Mouse (Mus musculus): ENCODE measurements around the gene Sp2. TPM values are rescaled to one million over a fixed set of nuclear protein-coding genes. Genes with fewer than 3 reads are reported as not detected.

Gene Sp2
- total RNA-seq, 2 experiments from 2014 or later, result 4.4 to 16.1 TPM

- 0 out of 2 replicates have a peak, but pooled peaks have one; percentile 8 for ATAC-seq (replicated peaks; ENCODE audit: low FRiP score, poor library complexity, severe bottlenecking)
Measured at GRCm38 (mm10) chr11:96924861-96925260, 57.9 kb downstream of the Sp2 start.

- no peak for ATAC-seq (replicated peaks; ENCODE audit: low FRiP score, poor library complexity, severe bottlenecking)
Measured at GRCm38 (mm10) chr11:96919003-96919402, 63.8 kb downstream of the Sp2 start.

- peak; percentile 77 for ATAC-seq (replicated peaks; ENCODE audit: low FRiP score, poor library complexity, severe bottlenecking)
Measured at GRCm38 (mm10) chr11:96917415-96917814, 65.3 kb downstream of the Sp2 start.

GRCm38 (mm10) chr11:96916885-96917396 lies 65.8 kb downstream of the Sp2 start:
- ATAC-seq (replicated peaks; ENCODE audit: low FRiP score, poor library complexity, severe bottlenecking), result no peak; the same call in 1 of the 2 replicates

- peak; percentile 82 for ATAC-seq (replicated peaks; ENCODE audit: low FRiP score, poor library complexity, severe bottlenecking)
Measured at GRCm38 (mm10) chr11:96916044-96916884, 66.5 kb downstream of the Sp2 start, which contains the start of gene Cdk5rap3. Gene Cdk5rap3 (minus strand): TSS chr11:96916496.

GRCm38 (mm10) chr11:96912682-96913081 lies 70.1 kb downstream of the Sp2 start:
- ATAC-seq (replicated peaks; ENCODE audit: low FRiP score, poor library complexity, severe bottlenecking), result no peak

GRCm38 (mm10) chr11:96910003-96910402 lies 72.8 kb downstream of the Sp2 start:
- peak; percentile 80 for ATAC-seq (replicated peaks; ENCODE audit: low FRiP score, poor library complexity, severe bottlenecking)

- ATAC-seq (replicated peaks; ENCODE audit: low FRiP score, poor library complexity, severe bottlenecking), result no peak
Measured at GRCm38 (mm10) chr11:96908594-96908993, 74.2 kb downstream of the Sp2 start.

- ATAC-seq (replicated peaks; ENCODE audit: low FRiP score, poor library complexity, severe bottlenecking), result no peak
Measured at GRCm38 (mm10) chr11:96906431-96907161, 76.2 kb downstream of the Sp2 start.

Other genes starting within 250 kb of the Sp2 start
- 1.3 and 12.3 TPM in 2 replicates for gene Snx11, start 205.4 kb downstream of the Sp2 start, total RNA-seq (2015; ENCODE audit: low replicate concordance)
- gene Snx11, start 205.4 kb downstream of the Sp2 start, total RNA-seq (2017; ENCODE audit: low replicate concordance), result 10.2 and 16.3 TPM in 2 replicates
- 13.6 and 14.4 TPM in 2 replicates for gene Cbx1, start 193.8 kb downstream of the Sp2 start, total RNA-seq (2015; ENCODE audit: low replicate concordance)
- 22.0 and 32.9 TPM in 2 replicates for gene Cbx1, start 193.8 kb downstream of the Sp2 start, total RNA-seq (2017; ENCODE audit: low replicate concordance)
- 27.0 and 27.1 TPM in 2 replicates for gene Nfe2l1, start 153.0 kb downstream of the Sp2 start, total RNA-seq (2015; ENCODE audit: low replicate concordance)
- gene Nfe2l1, start 153.0 kb downstream of the Sp2 start, total RNA-seq (2017; ENCODE audit: low replicate concordance), result 26.5 and 32.5 TPM in 2 replicates
- not detected in 2 replicates for gene Copz2, start 133.1 kb downstream of the Sp2 start, total RNA-seq (2015; ENCODE audit: low replicate concordance)
- not detected in 2 replicates for gene Copz2, start 133.1 kb downstream of the Sp2 start, total RNA-seq (2017; ENCODE audit: low replicate concordance)
- gene Cdk5rap3, start 66.5 kb downstream of the Sp2 start, total RNA-seq (2015; ENCODE audit: low replicate concordance), result 6.1 and 8.6 TPM in 2 replicates
- 6.8 and 17.3 TPM in 2 replicates for gene Cdk5rap3, start 66.5 kb downstream of the Sp2 start, total RNA-seq (2017; ENCODE audit: low replicate concordance)
- gene Prr15l, start 54.9 kb downstream of the Sp2 start, total RNA-seq (2015; ENCODE audit: low replicate concordance), result not detected in 2 replicates
- gene Prr15l, start 54.9 kb downstream of the Sp2 start, total RNA-seq (2017; ENCODE audit: low replicate concordance), result 0.94 and 1.3 TPM in 2 replicates
- gene Pnpo, start 39.0 kb downstream of the Sp2 start, total RNA-seq (2015; ENCODE audit: low replicate concordance), result 231 and 288 TPM in 2 replicates
- gene Pnpo, start 39.0 kb downstream of the Sp2 start, total RNA-seq (2017; ENCODE audit: low replicate concordance), result 381 and 405 TPM in 2 replicates
- gene Sp6, start 30.4 kb upstream of the Sp2 start, total RNA-seq (2015; ENCODE audit: low replicate concordance), result not detected in 2 replicates
- not detected in 2 replicates for gene Sp6, start 30.4 kb upstream of the Sp2 start, total RNA-seq (2017; ENCODE audit: low replicate concordance)
- 0.84 TPM in 1 of 2 replicates, not detected in the other for gene Scrn2, start 47.0 kb upstream of the Sp2 start, total RNA-seq (2015; ENCODE audit: low replicate concordance)
- gene Scrn2, start 47.0 kb upstream of the Sp2 start, total RNA-seq (2017; ENCODE audit: low replicate concordance), result 2.0 and 3.1 TPM in 2 replicates
- gene Lrrc46, start 58.4 kb upstream of the Sp2 start, total RNA-seq (2015; ENCODE audit: low replicate concordance), result 6.5 TPM in 1 of 2 replicates, not detected in the other
- gene Lrrc46, start 58.4 kb upstream of the Sp2 start, total RNA-seq (2017; ENCODE audit: low replicate concordance), result 0.17 TPM in 1 of 2 replicates, not detected in the other
- gene Mrpl10, start 58.6 kb upstream of the Sp2 start, total RNA-seq (2015; ENCODE audit: low replicate concordance), result 8.8 TPM in 2 replicates
- gene Mrpl10, start 58.6 kb upstream of the Sp2 start, total RNA-seq (2017; ENCODE audit: low replicate concordance), result 5.6 and 6.2 TPM in 2 replicates
- gene Osbpl7, start 67.7 kb upstream of the Sp2 start, total RNA-seq (2015; ENCODE audit: low replicate concordance), result 5.6 and 7.3 TPM in 2 replicates
- gene Osbpl7, start 67.7 kb upstream of the Sp2 start, total RNA-seq (2017; ENCODE audit: low replicate concordance), result 2.1 and 5.7 TPM in 2 replicates
- gene Tbx21, start 132.4 kb upstream of the Sp2 start, total RNA-seq (2015; ENCODE audit: low replicate concordance), result not detected in 2 replicates
- gene Tbx21, start 132.4 kb upstream of the Sp2 start, total RNA-seq (2017; ENCODE audit: low replicate concordance), result not detected in 2 replicates
- gene Tbkbp1, start 168.5 kb upstream of the Sp2 start, total RNA-seq (2015; ENCODE audit: low replicate concordance), result 0.96 and 2.7 TPM in 2 replicates
- gene Tbkbp1, start 168.5 kb upstream of the Sp2 start, total RNA-seq (2017; ENCODE audit: low replicate concordance), result 0.70 and 6.3 TPM in 2 replicates
- gene Kpnb1, start 204.9 kb upstream of the Sp2 start, total RNA-seq (2015; ENCODE audit: low replicate concordance), result 30.6 and 42.6 TPM in 2 replicates
- 102 and 119 TPM in 2 replicates for gene Kpnb1, start 204.9 kb upstream of the Sp2 start, total RNA-seq (2017; ENCODE audit: low replicate concordance)

All from erythroblast, adult 5-6 weeks (primary cell).